Mouse (Mus musculus) hindbrain, embryonic 16.5 days (tissue): ENCODE data around the gene Atp1a3. TPM values are rescaled to one million over a fixed set of nuclear protein-coding genes. Genes with fewer than 3 reads are reported as not detected.

Source experiments
- ATAC-seq: fragments of 200-750 bp; cut with Nextera tagmentation; 2 replicates; pipeline ENCODE4 v1.8.0; 2017; ENCODE audit warnings: moderate TSS enrichment, moderate library complexity
- H3K27ac ChIP-seq: fragments of 300-500 bp; sonication (generic); 2 replicates; pipeline ENCODE4 v1.5.1; 2014; ENCODE audit warnings: low read depth, mild to moderate bottlenecking, control low read depth, low read length, moderate library complexity
- H3K27me3 ChIP-seq: fragments of 300-500 bp; sonication (generic); replicated peaks from 2 replicates; pipeline ENCODE4 v1.6.1; 2014; ENCODE audit warnings: low read length; ENCODE audit not compliant: control insufficient read depth, insufficient read depth
- H3K36me3 ChIP-seq: fragments of 300-500 bp; sonication (generic); 2 replicates; pipeline ENCODE4 v1.6.1; 2014; ENCODE audit warnings: mild to moderate bottlenecking, low read length, moderate library complexity, mixed read lengths; ENCODE audit not compliant: control insufficient read depth, insufficient read depth
- H3K4me1 ChIP-seq: fragments of 300-500 bp; sonication (generic); 2 replicates; pipeline ENCODE4 v1.6.1; 2014; ENCODE audit warnings: low read depth, low read length; ENCODE audit not compliant: control insufficient read depth, insufficient read depth
- H3K4me2 ChIP-seq: fragments of 300-500 bp; sonication (generic); 2 replicates; pipeline ENCODE4 v1.6.1; 2014; ENCODE audit warnings: mild to moderate bottlenecking, low read length, control low read depth, moderate library complexity
- H3K4me3 ChIP-seq: fragments of 300-500 bp; sonication (generic); 2 replicates; pipeline ENCODE4 v1.5.1; 2014; ENCODE audit warnings: mild to moderate bottlenecking, low read length, control low read depth, moderate library complexity
- H3K9ac ChIP-seq: fragments of 300-500 bp; sonication (generic); 2 replicates; pipeline ENCODE4 v1.6.1; 2014; ENCODE audit warnings: low read depth, mild to moderate bottlenecking, control low read depth, low read length, moderate library complexity
- H3K9me3 ChIP-seq: fragments of 300-500 bp; sonication (generic); 2 replicates; pipeline ENCODE4 v1.6.1; 2014; ENCODE audit warnings: mild to moderate bottlenecking, low read length, moderate library complexity; ENCODE audit not compliant: control insufficient read depth
- WGBS: fragments of 180-500 bp; shearing (Covaris S2); extraction: QIAGEN DNeasy Blood & Tissue Kit; methylation state at CpG from one replicate; pipeline ENCODE4 v1.1.7; 2014; 5-methylcytosine and 5-hydroxymethylcytosine counted together
- polyA plus RNA-seq: library from polyadenylated mRNA; unstranded; fragments of >200 nt; fragmentation: Nextera tagmentation; extraction: Ambion mirVana; gene quantifications from 2 replicates; pipeline ENCODE4 v1.2.1, GENCODE M21; 2015

Gene Atp1a3
- polyA plus RNA-seq, 1 experiment from 2014 or later: 678 TPM

DNA sequence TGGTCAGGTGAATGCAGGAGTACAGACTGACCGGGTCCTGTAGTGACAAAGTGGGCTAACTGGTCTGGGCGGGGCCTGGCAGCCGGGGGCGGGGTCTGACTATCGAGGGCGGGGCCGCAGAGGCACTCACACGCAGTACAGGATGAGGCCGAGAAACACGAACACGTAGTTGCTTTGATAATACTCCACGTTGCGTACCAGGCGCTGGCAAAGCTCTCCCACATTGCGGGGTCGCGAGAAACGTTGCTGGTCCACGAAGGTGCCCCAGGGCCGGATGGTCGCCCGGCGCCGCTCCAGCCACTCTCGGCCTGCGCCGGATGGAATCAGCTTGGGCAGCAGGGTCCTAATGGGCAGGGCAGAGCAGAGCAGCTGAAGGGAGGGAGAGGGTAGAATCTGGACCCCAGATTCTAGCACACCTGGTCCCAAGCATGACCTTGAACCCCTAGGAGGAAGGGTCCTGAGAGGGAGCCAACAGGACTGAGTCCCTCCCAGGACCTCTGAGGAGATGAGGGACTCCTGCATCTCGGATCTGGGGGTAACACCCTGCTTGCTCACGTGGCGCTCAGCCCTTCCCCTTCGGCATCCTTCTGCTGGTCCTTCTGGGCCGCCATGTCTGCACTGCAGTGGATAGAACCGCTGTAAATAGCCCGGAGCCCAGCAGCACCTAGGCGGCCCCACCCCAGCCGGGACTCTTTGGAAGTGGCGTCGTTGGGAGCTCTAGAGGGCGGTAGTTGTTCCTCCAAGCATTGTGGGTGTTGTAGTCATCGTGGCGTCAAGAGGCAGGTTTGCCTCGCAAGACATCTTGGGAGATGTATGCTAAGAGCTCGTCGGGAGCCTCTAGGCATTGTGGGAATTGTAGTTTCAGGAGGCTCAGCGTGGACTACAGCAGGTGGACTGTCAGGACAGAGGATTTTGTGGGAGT lies 33.5 kb downstream of the Atp1a3 start, which contains the start of gene Rabac1:
Rabac1 (minus strand) TSS at position 783 of the 922 bp plus-strand sequence.
- peak; percentile 92 for ATAC-seq
- Histone ChIP-seq H3K4me1 (peaks cover 11% of the 10 kb centered on the region), H3K4me3 (peak within 1 kb of the TSS; percentile 76), H3K36me3 (no peaks in the 10 kb centered on the region; the same call in 1 of the 2 replicates), H3K4me2 (peak within 1 kb of the TSS; percentile 86), H3K9me3 (no peaks in the 10 kb centered on the region), H3K27me3 (no peaks in the 10 kb centered on the region), H3K9ac (peak within 1 kb of the TSS; percentile 90), H3K27ac (peak within 1 kb of the TSS; percentile 83)
- WGBS: under 1% methylated on average over 42 of the region's 45 CpGs

DNA sequence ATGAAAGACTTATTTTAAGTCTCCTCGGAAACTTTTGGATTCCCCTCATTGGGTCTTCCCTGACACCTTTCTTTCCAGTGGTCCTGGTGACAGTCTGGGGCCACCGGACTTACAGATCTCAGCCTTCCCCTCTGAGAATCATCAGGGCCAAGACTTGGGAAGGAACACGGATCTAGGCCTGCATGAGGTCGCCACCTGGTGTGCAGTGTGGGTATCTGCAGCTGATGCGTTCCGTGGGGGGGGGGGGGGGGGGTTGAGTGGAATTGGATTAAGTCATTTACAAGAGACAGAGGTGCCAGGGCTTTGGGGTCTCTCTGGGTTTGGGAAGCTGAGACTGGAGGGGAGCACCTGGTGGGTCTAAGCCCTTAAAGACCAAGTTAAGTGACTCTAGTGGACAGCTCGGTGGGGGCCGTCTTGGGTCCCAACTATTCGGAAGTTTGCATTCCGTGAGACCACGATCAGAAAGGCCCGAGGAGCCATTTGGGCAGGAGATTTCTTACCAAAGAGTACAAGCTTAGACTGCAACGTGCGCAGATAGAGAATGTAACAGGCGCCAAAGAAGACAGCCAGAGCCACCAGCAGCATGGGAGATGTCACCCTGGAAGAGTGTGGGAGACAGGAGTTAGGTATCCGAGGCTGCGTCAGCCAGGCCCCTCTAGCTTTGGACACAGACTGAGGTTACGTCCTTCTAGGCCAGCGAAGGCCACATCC lies 34.3 kb downstream of the Atp1a3 start:
- H3K27ac ChIP-seq: peak overlapping the region; percentile 83
- H3K36me3 ChIP-seq: no peaks in the 10 kb centered on the region; the same call in 1 of the 2 replicates
- WGBS: 7% methylated on average over 19 of the region's 19 CpGs
- peak overlapping the region; percentile 86 for H3K4me2 ChIP-seq
- peak; percentile 3 for ATAC-seq
- peak overlapping the region; percentile 90 for H3K9ac ChIP-seq
- peaks cover 11% of the 10 kb centered on the region for H3K4me1 ChIP-seq
- H3K9me3 ChIP-seq: no peaks in the 10 kb centered on the region
- no peaks in the 10 kb centered on the region for H3K27me3 ChIP-seq
- peak overlapping the region; percentile 76 for H3K4me3 ChIP-seq

DNA sequence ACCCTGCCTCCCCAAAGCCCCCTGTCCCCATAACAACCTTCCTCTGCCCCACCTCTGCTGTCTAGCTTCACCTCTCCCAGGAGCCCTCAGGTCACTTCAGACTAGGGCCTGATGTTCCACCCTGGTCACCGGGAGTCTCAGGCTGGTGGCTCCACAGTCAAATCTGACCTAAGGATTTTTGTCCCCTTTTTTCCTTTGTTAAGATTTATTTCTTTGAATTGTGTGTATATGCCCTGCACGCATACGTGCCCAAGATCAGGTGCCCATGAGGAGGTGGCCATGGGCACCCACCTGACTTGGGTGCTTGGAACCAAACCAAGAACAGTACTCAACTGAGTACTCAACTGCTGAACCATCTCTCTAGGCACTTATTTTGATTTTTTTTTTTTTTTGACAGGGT lies 35.4 kb downstream of the Atp1a3 start:
- no peak overlapping the region for H3K27ac ChIP-seq

DNA sequence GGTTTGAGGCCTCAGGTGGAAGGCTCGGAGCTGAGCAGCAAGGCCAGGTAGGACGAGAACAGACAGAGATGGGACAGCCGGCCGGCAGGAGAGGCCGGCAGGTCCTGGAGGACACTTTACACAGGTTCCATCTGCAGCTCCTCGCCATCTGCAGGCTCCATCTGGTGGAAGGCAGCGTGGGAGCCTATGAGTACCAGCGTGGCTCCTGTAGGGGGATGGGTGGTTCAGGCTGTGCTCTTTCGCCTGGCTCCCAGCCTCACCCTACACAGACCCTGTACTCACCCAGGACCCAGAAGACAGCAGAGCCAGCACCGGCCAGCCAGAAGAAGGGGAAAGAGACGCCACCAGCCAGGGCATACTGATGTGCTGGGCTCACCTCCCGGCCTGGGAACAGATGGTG lies 36.0 kb downstream of the Atp1a3 start:
- ATAC-seq: no peak
- no peaks in the 10 kb centered on the region for H3K9me3 ChIP-seq
- H3K4me2 ChIP-seq: no peak overlapping the region
- 81% methylated on average over 12 of the region's 12 CpGs for WGBS
- no peaks in the 10 kb centered on the region; the same call in 1 of the 2 replicates for H3K36me3 ChIP-seq
- no peaks in the 10 kb centered on the region for H3K27me3 ChIP-seq
- H3K9ac ChIP-seq: no peak overlapping the region
- H3K27ac ChIP-seq: no peak overlapping the region
- H3K4me3 ChIP-seq: no peak overlapping the region
- H3K4me1 ChIP-seq: peaks cover 11% of the 10 kb centered on the region

More for the DNA sequence above, 35.4 kb downstream of the Atp1a3 start:
- WGBS: 96% methylated on average over 3 of the region's 3 CpGs
- H3K9ac ChIP-seq: no peak overlapping the region
- H3K4me3 ChIP-seq: no peak overlapping the region
- H3K4me1 ChIP-seq: peaks cover 11% of the 10 kb centered on the region
- no peaks in the 10 kb centered on the region for H3K27me3 ChIP-seq
- H3K4me2 ChIP-seq: no peak overlapping the region
- ATAC-seq: no peak
- H3K9me3 ChIP-seq: no peaks in the 10 kb centered on the region
- H3K36me3 ChIP-seq: no peaks in the 10 kb centered on the region; the same call in 1 of the 2 replicates

DNA sequence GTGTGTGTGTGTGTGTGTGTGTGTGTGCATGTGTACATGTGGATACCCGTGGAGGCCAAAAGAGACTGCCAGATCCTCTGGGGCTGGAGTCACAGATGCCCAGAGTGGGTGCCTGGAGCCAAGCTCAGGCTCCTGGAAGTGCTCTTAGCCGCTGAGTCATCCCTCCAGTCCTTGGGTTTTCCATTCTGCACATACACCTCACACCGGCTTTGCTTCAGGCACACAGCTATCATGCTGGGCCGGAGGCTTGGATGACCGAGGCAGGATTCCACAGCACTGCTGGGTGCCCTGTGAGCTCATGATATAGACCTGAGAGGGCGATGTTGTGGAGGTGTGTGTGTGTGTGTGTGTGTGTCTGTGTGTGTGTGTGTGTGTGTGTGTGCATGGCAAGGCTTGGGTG lies 37.3 kb downstream of the Atp1a3 start:
- ATAC-seq: no peak
- 75% methylated on average over 6 of the region's 6 CpGs for WGBS
- no peak overlapping the region for H3K4me3 ChIP-seq
- no peak overlapping the region for H3K4me2 ChIP-seq
- H3K27ac ChIP-seq: no peak overlapping the region
- no peaks in the 10 kb centered on the region for H3K9me3 ChIP-seq
- H3K9ac ChIP-seq: no peak overlapping the region; the same call in 1 of the 2 replicates
- H3K27me3 ChIP-seq: no peaks in the 10 kb centered on the region
- H3K36me3 ChIP-seq: no peaks in the 10 kb centered on the region; the same call in 1 of the 2 replicates
- H3K4me1 ChIP-seq: peaks cover 11% of the 10 kb centered on the region

DNA sequence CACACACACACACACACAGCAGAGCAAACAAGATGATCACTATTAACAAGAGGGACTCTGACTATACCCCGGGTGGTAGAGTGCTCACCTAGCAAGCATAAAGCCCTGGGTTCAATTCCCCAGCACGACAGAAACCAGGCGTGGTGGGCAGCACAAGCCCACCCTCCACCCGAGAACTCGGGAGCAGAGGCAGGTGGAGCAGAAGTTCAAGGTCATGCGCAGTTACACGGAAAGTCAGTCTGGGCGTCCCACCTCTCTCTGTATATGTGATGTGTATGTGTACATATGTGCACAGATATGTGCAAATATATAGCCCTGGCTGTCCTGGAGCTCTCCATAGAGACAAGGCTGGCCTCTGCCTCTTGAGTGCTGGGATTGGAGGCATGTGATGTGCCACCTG lies 37.8 kb downstream of the Atp1a3 start:
- H3K27ac ChIP-seq: no peak overlapping the region
- no peak overlapping the region for H3K4me3 ChIP-seq
- H3K9me3 ChIP-seq: no peaks in the 10 kb centered on the region
- no peaks in the 10 kb centered on the region for H3K27me3 ChIP-seq
- no peak overlapping the region for H3K9ac ChIP-seq
- H3K4me1 ChIP-seq: peaks cover 11% of the 10 kb centered on the region
- no peak overlapping the region for H3K4me2 ChIP-seq
- H3K36me3 ChIP-seq: no peaks in the 10 kb centered on the region; the same call in 1 of the 2 replicates
- ATAC-seq: no peak
- 80% methylated on average over 8 of the region's 8 CpGs for WGBS

DNA sequence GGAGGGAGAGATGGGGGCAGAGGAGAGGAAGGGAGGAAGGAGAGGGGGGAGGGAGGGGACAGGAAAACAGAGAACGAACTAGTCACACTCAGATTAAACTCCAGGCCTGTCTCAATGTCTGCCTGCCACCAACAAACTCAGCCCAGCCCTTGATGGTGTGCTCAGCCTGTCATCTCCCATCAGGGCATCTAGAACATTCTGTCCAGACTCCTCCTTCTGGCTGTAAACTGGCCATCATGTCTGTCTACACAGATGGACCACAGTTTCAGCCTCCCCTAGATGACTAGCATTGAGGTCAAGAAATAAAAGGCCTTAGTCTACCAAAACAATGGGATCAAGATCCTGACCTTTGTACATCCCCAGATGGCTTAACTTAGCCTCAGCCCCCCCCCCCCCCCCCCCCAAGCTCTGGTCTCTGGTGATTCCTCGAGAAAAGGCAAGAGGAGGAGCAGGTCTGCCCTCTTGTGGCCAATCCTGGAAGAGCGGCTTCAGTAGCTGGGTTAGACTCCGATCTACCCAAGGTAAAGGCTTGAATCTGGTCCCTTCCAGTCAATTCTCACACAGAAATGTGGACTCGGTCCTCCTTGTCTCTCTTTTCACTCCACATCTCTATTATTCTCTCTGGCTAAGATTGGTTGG lies 40.7 kb downstream of the Atp1a3 start:
- no peaks in the 10 kb centered on the region for H3K27me3 ChIP-seq
- peak; percentile 27; the same call in 1 of the 2 replicates for ATAC-seq
- no peaks in the 10 kb centered on the region for H3K9me3 ChIP-seq
- no peak overlapping the region for H3K9ac ChIP-seq
- WGBS: 8% methylated on average over 5 of the region's 5 CpGs
- no peak overlapping the region for H3K4me3 ChIP-seq
- no peaks in the 10 kb centered on the region; the same call in 1 of the 2 replicates for H3K36me3 ChIP-seq
- H3K4me1 ChIP-seq: no peaks in the 10 kb centered on the region
- H3K27ac ChIP-seq: no peak overlapping the region
- no peak overlapping the region for H3K4me2 ChIP-seq

DNA sequence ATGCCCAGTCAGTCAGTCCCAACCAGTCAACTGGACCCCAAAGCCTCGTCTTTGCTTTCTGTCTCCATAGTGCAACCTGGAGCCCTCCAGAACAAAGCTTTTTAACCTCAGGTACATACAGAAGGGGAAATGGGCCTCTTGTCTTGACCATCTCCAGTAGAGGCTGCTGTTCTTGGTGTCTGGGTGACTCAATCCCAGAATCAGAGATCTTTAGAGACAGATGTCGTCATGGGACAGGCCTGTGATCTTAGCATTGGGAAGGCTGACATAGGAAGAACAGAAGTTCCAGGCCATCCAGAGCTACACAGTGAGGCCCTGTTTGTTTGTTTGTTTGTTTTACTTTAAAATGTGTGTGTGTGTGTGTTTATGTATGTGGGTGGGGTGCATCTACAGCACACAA lies 41.5 kb downstream of the Atp1a3 start:
- Histone ChIP-seq H3K4me1 (no peaks in the 10 kb centered on the region), H3K4me2 (no peak overlapping the region), H3K4me3 (no peak overlapping the region), H3K27me3 (no peaks in the 10 kb centered on the region), H3K36me3 (no peaks in the 10 kb centered on the region; the same call in 1 of the 2 replicates), H3K27ac (no peak overlapping the region), H3K9ac (no peak overlapping the region), H3K9me3 (no peaks in the 10 kb centered on the region)
- WGBS: 77% methylated on average over 2 of the region's 2 CpGs
- no peak for ATAC-seq
